Mouse (Mus musculus) limb, embryonic 12.5 days (tissue): ENCODE data around the gene Ppfia1. TPM values are rescaled to one million over a fixed set of nuclear protein-coding genes. Genes with fewer than 3 reads are reported as not detected.
A peak's percentile ranks its signal among the peaks of the same experiment; 100 is the strongest.

Experiments
- ATAC-seq: fragments of 200-750 bp; cut with Nextera tagmentation; 2 replicates; pipeline ENCODE4 v1.8.0; 2017; ENCODE audit warnings: low read depth, moderate TSS enrichment; ENCODE audit not compliant: insufficient number of reproducible peaks, insufficient read depth, low FRiP score, low TSS enrichment
- H3K27ac ChIP-seq: fragments of 300-500 bp; sonication (generic); 2 replicates; pipeline ENCODE4 v1.5.1; 2016; ENCODE audit warnings: mild to moderate bottlenecking, moderate library complexity
- H3K27me3 ChIP-seq: fragments of 300-500 bp; sonication (generic); 2 replicates; pipeline ENCODE4 v1.6.1; 2016; ENCODE audit warnings: mild to moderate bottlenecking, moderate library complexity
- H3K36me3 ChIP-seq: fragments of 300-500 bp; sonication (generic); 2 replicates; pipeline ENCODE4 v1.6.1; 2016; ENCODE audit warnings: mild to moderate bottlenecking, moderate library complexity
- H3K4me1 ChIP-seq: fragments of 300-500 bp; sonication (generic); replicated peaks from 2 replicates; pipeline ENCODE4 v1.6.1; 2016
- H3K4me2 ChIP-seq: fragments of 300-500 bp; sonication (generic); 2 replicates; pipeline ENCODE4 v1.6.1; 2016; ENCODE audit warnings: mild to moderate bottlenecking, moderate library complexity
- H3K4me3 ChIP-seq: fragments of 300-500 bp; sonication (generic); replicated peaks from 2 replicates; pipeline ENCODE4 v1.5.1; 2016; ENCODE audit warnings: mild to moderate bottlenecking
- H3K9ac ChIP-seq: fragments of 300-500 bp; sonication (generic); replicated peaks from 2 replicates; pipeline ENCODE4 v1.6.1; 2016; ENCODE audit warnings: mild to moderate bottlenecking, moderate library complexity
- H3K9me3 ChIP-seq: fragments of 300-500 bp; sonication (generic); 2 replicates; pipeline ENCODE4 v1.6.1; 2016; ENCODE audit warnings: mild to moderate bottlenecking, moderate library complexity
- WGBS: fragments of 180-500 bp; shearing (Covaris S2); methylation state at CpG from one replicate; pipeline ENCODE4 v1.1.7; 2016; 5-methylcytosine and 5-hydroxymethylcytosine counted together
- polyA plus RNA-seq: library from polyadenylated mRNA; unstranded; fragments of >200 nt; fragmentation: Nextera tagmentation; extraction: Ambion mirVana; gene quantifications from 2 replicates; pipeline ENCODE4 v1.2.1, GENCODE M21; 2016

The Ppfia1 gene
- polyA plus RNA-seq, 1 experiment from 2014 or later = 55.4 TPM

- Histone ChIP-seq H3K4me3 (no peak overlapping the region), H3K4me2 (no peak overlapping the region), H3K9me3 (no peaks in the 10 kb centered on the region), H3K36me3 (no peaks in the 10 kb centered on the region), H3K4me1 (no peaks in the 10 kb centered on the region), H3K9ac (no peak overlapping the region), H3K27me3 (no peaks in the 10 kb centered on the region; the same call in 1 of the 2 replicates), H3K27ac (no peak overlapping the region)
- no peak for ATAC-seq
Measured at GRCm38 (mm10) chr7:144571598-144571997, 18.1 kb upstream of the Ppfia1 start.

- no peak for ATAC-seq
- whole genome bisulfite sequencing = 75% methylated on average over 7 of the region's 7 CpGs
Measured at GRCm38 (mm10) chr7:144569428-144569827, 15.9 kb upstream of the Ppfia1 start.

GRCm38 (mm10) chr7:144568091-144568490 is 14.6 kb upstream of the Ppfia1 start:
- no peaks in the 10 kb centered on the region; the same call in 1 of the 2 replicates for H3K27me3 ChIP-seq

More at GRCm38 (mm10) chr7:144569428-144569827, 15.9 kb upstream of the Ppfia1 start:
- no peaks in the 10 kb centered on the region for H3K4me1 ChIP-seq
- H3K27ac ChIP-seq = no peak overlapping the region
- no peaks in the 10 kb centered on the region; the same call in 1 of the 2 replicates for H3K27me3 ChIP-seq
- no peak overlapping the region for H3K4me3 ChIP-seq
- H3K9me3 ChIP-seq = no peaks in the 10 kb centered on the region
- H3K36me3 ChIP-seq = no peaks in the 10 kb centered on the region
- no peak overlapping the region for H3K9ac ChIP-seq
- no peak overlapping the region for H3K4me2 ChIP-seq

DNA sequence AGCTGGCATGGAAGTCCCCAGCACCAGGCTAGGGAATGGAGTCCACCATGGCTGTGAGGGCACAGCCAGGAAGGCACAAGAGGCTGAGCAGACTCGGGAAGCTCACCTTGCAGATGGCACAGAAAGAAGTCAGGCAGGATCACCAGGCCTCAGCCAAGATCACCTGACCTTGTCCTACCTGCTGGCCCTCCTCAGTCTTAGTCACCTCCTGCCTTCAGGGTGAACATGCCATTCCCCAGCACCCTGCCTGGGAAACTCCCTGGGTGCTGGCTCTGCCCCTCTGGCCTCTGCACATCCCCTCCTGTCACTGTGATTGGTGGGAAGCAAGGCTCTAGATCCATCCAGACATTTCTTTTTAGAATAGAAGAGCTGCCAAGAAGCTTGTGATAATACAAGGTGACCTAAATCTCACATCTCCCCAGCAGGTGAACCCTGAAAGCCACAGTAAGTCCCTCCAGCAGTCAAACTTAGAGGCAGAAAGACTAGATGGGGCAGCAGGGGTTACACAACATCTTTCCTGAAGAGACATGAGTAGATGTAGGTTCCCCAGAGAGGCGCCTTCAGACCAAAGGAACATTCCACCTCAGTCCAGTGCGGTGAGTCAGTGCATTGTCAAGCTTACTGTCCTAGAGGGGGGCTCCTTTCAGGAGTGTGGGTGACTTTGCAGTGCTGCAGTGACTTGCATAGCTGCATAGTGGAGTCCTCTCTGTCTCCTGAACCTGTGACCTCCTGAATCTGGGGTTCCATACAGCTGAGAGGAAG is 13.6 kb upstream of the Ppfia1 start:
- H3K27me3 ChIP-seq = no peaks in the 10 kb centered on the region; the same call in 1 of the 2 replicates

More at GRCm38 (mm10) chr7:144568091-144568490, 14.6 kb upstream of the Ppfia1 start:
- no peak overlapping the region for H3K4me3 ChIP-seq
- no peaks in the 10 kb centered on the region for H3K4me1 ChIP-seq
- no peaks in the 10 kb centered on the region for H3K9me3 ChIP-seq
- no peak overlapping the region for H3K9ac ChIP-seq
- no peak for ATAC-seq
- H3K27ac ChIP-seq = no peak overlapping the region
- no peaks in the 10 kb centered on the region for H3K36me3 ChIP-seq
- H3K4me2 ChIP-seq = no peak overlapping the region

GRCm38 (mm10) chr7:144563456-144564155 is 10.1 kb upstream of the Ppfia1 start:
- H3K36me3 ChIP-seq = no peaks in the 10 kb centered on the region
- WGBS = 62% methylated on average over 9 of the region's 9 CpGs
- no peak overlapping the region for H3K4me3 ChIP-seq
- no peaks in the 10 kb centered on the region for H3K4me1 ChIP-seq
- no peak for ATAC-seq
- no peaks in the 10 kb centered on the region; the same call in 1 of the 2 replicates for H3K27me3 ChIP-seq
- no peaks in the 10 kb centered on the region for H3K9me3 ChIP-seq
- no peak overlapping the region for H3K27ac ChIP-seq
- H3K4me2 ChIP-seq = no peak overlapping the region
- no peak overlapping the region for H3K9ac ChIP-seq

More for the DNA sequence above, 13.6 kb upstream of the Ppfia1 start:
- Histone ChIP-seq H3K4me1 (no peaks in the 10 kb centered on the region), H3K36me3 (no peaks in the 10 kb centered on the region), H3K4me3 (no peak overlapping the region), H3K9me3 (no peaks in the 10 kb centered on the region), H3K9ac (no peak overlapping the region), H3K4me2 (no peak overlapping the region), H3K27ac (no peak overlapping the region)
- no peak for ATAC-seq
- WGBS = 70% methylated on average over 3 of the region's 3 CpGs

DNA sequence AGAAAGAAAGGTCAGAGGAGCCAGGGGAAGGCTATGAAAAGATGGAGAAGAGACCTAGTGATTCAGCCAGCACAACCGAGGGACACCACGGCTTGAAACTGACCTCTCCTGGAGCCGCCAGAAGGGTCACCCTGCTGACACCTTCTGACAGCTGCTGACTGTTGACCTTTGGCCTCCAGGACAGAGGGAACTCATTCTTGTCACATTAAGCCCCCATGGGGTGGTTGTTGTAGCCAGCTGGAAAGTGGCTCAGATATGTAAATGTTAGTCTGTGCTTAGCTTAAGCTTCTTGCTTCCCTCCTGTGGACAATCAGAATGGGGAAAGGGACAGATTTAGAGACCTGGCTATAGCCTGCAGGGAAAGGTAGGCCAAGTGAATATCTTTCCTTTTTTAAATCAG is 8.5 kb upstream of the Ppfia1 start:
- no peak overlapping the region for H3K9ac ChIP-seq
- no peak overlapping the region for H3K4me2 ChIP-seq
- no peak overlapping the region for H3K4me3 ChIP-seq
- no peaks in the 10 kb centered on the region for H3K36me3 ChIP-seq
- H3K27ac ChIP-seq = no peak overlapping the region
- WGBS = 9% methylated on average over 3 of the region's 3 CpGs
- H3K27me3 ChIP-seq = no peaks in the 10 kb centered on the region; the same call in 1 of the 2 replicates
- H3K4me1 ChIP-seq = no peaks in the 10 kb centered on the region
- no peaks in the 10 kb centered on the region for H3K9me3 ChIP-seq
- no peak for ATAC-seq

DNA sequence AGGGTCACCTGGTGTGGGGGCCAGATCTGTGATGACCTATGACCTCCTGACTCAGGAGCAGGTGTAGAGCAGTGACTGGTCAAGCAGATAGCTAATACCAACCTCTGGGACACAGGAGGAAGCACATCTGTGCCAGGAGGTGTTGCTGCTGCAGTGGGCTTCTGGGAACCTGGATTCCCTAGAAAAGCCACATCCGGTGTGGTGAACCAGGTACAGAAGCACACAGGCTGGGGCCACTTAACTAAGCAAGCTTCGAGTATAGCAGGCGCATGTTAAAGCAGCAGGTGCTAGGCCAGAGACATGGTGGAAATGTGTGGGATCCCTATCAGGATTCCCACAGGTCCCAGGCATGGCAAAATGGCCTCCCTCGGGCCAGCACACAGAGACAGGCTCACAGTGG is 7.1 kb upstream of the Ppfia1 start:
- WGBS = 81% methylated on average over 4 of the region's 4 CpGs
- no peak overlapping the region for H3K27ac ChIP-seq
- ATAC-seq = no peak
- 0 out of 2 replicates have a peak, but pooled peaks cover 2% of the 10 kb centered on the region for H3K27me3 ChIP-seq
- no peak overlapping the region for H3K4me3 ChIP-seq
- no peak overlapping the region; the same call in 1 of the 2 replicates for H3K9ac ChIP-seq
- no peaks in the 10 kb centered on the region for H3K36me3 ChIP-seq
- H3K9me3 ChIP-seq = no peaks in the 10 kb centered on the region
- H3K4me1 ChIP-seq = no peaks in the 10 kb centered on the region
- H3K4me2 ChIP-seq = no peak overlapping the region

DNA sequence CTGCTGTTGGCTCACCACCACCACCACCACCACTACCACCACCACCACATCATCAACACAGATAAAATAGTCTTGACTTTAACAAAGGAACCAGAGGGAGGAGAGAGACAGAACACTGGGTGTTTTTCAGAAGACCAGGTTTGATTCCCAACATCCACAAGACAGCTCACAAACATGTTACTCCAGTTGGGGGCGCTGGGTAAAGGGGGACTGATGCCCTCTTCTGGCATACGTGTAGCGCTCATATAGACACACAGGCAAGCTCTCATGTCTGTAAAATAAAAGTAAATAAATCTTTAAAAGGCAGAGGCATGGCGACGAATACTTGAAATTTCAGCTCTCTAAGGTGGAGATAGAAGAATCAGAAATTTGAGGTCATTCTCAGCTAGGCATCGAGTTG is 5.0 kb upstream of the Ppfia1 start:
- Histone ChIP-seq H3K9ac (no peak overlapping the region), H3K9me3 (no peaks in the 10 kb centered on the region), H3K27ac (no peak overlapping the region), H3K4me1 (no peaks in the 10 kb centered on the region; the same call in 1 of the 2 replicates), H3K27me3 (peaks cover 7% of the 10 kb centered on the region; the same call in 1 of the 2 replicates), H3K4me2 (no peak overlapping the region), H3K4me3 (no peak overlapping the region), H3K36me3 (no peaks in the 10 kb centered on the region)
- no peak for ATAC-seq
- WGBS = 44% methylated on average over 6 of the region's 6 CpGs

GRCm38 (mm10) chr7:144554123-144554472 is 569 bp upstream of the Ppfia1 start:
- H3K9me3 ChIP-seq = no peaks in the 10 kb centered on the region
- H3K9ac ChIP-seq = peak overlapping the region; percentile 53
- H3K4me3 ChIP-seq = peak overlapping the region; percentile 97
- ATAC-seq = peak; percentile 37; the same call in 1 of the 2 replicates
- peaks cover 31% of the 10 kb centered on the region for H3K36me3 ChIP-seq
- H3K4me2 ChIP-seq = peak overlapping the region; percentile 83
- WGBS = 27% methylated on average over 8 of the region's 8 CpGs
- H3K27ac ChIP-seq = no peak overlapping the region
- H3K27me3 ChIP-seq = peaks cover 7% of the 10 kb centered on the region; the same call in 1 of the 2 replicates
- H3K4me1 ChIP-seq = peaks cover 13% of the 10 kb centered on the region

DNA sequence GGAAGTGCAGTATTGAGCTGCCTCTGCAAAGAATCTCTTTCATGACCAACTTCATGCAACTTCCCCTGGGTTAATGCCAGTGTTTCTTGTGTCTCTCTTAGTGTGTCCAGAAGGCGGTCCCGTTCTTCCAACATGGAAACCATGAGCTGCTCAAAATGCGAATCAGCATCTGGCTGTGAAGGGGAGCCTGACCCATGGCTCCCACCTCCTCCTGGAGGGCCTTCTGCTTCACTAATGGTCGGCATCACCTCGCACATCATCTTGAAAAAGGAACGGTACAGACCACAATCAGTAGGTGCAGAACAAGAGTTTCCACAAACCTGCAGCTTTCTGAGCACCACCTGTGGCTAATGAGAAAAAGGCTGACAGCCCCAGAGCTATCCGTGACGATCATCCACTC is 1.3 kb downstream of the Ppfia1 start:
- Histone ChIP-seq H3K36me3 (peaks cover 46% of the 10 kb centered on the region), H3K4me3 (peak overlapping the region; percentile 97), H3K4me2 (peak overlapping the region; percentile 83), H3K9ac (peak overlapping the region; percentile 93; the same call in 1 of the 2 replicates), H3K9me3 (no peaks in the 10 kb centered on the region), H3K4me1 (peaks cover 13% of the 10 kb centered on the region), H3K27ac (no peak overlapping the region), H3K27me3 (peaks cover 7% of the 10 kb centered on the region; the same call in 1 of the 2 replicates)
- WGBS = 82% methylated on average over 8 of the region's 8 CpGs
- ATAC-seq = no peak

DNA sequence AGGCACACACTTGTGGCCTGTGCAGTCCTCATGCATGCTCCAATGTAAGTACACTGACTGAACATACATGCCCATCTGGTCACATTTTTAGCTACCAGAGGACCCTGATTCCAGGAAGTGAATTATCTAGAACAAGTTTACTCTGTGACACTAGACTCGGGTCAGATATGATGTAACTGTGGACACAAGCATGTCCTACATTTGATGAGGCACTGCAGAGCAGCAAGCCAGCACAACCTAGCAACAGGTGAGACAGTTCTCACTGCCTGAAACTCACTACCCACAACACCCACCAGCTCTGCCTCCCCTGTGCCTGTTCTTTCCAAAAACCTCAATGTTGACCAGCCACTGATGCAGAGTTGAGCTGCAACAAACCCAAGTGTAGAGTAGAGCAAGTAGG is 2.7 kb downstream of the Ppfia1 start:
- WGBS = 91% methylated on average over 1 of the region's 1 CpGs
- Histone ChIP-seq H3K36me3 (peaks cover 57% of the 10 kb centered on the region), H3K4me1 (peaks cover 13% of the 10 kb centered on the region), H3K27ac (no peak overlapping the region), H3K9me3 (no peaks in the 10 kb centered on the region), H3K4me2 (no peak overlapping the region), H3K9ac (no peak overlapping the region), H3K4me3 (no peak overlapping the region), H3K27me3 (peaks cover 5% of the 10 kb centered on the region; the same call in 1 of the 2 replicates)
- ATAC-seq = no peak
